Mouse (Mus musculus) CH12.LX (cell line): ENCODE data around the gene Tpr. TPM values are rescaled to one million over a fixed set of nuclear protein-coding genes. Genes with fewer than 3 reads are reported as not detected.
A peak's percentile ranks its signal among the peaks of the same experiment; 100 is the strongest.

Experiments used
- DNase-seq: peaks from one replicate; pipeline ENCODE4 v3.0.0-alpha.2; 2013; ENCODE audit errors: extremely low read depth
- H3K27ac ChIP-seq: 2 replicates; pipeline ENCODE4 v1.5.1; 2012; ENCODE audit warnings: low read depth, mild to moderate bottlenecking, control low read depth, moderate library complexity; ENCODE audit not compliant: insufficient read depth
- H3K27me3 ChIP-seq: replicated peaks from 2 replicates; pipeline ENCODE3; 2012; ENCODE audit warnings: inconsistent platforms
- H3K36me3 ChIP-seq, 2 experiments: replicated peaks in 1 of 2; 2 replicates each; pipeline versions ENCODE3 to v1.6.1; 2012; ENCODE audit warnings: inconsistent platforms in 1 of 2, low read length in 1 of 2, mild to moderate bottlenecking in 1 of 2, mixed read lengths in 1 of 2, moderate library complexity in 1 of 2; ENCODE audit not compliant: control insufficient read depth in 1 of 2, insufficient read depth in 1 of 2
- H3K4me1 ChIP-seq, 2 experiments: 2 replicates each; pipeline ENCODE4 v1.6.1; 2012; ENCODE audit warnings: inconsistent platforms in 1 of 2, moderate library complexity in 1 of 2; ENCODE audit not compliant: insufficient read depth in 2 of 2, control insufficient read depth in 1 of 2
- H3K4me2 ChIP-seq: 2 replicates; pipeline ENCODE4 v1.6.1; 2012; ENCODE audit warnings: low read depth, mild to moderate bottlenecking, control low read depth; ENCODE audit not compliant: poor library complexity, insufficient read depth, severe bottlenecking
- H3K4me3 ChIP-seq, 3 experiments: fragments of 150-350 bp in 1 of 3; sonication (generic) in 1 of 3; replicated peaks in 1 of 3; 2 replicates each; pipeline versions ENCODE3 to v1.5.1; 2011 to 2012; ENCODE audit warnings: low read depth in 2 of 3, low read length in 2 of 3, mild to moderate bottlenecking in 2 of 3, moderate library complexity in 2 of 3, control low read depth in 1 of 3, improper control_type of control experiment in 1 of 3, inconsistent platforms in 1 of 3, mixed read lengths in 1 of 3; ENCODE audit not compliant: poor library complexity in 1 of 3
- H3K79me2 ChIP-seq: replicated peaks from 2 replicates; pipeline ENCODE4 v1.6.1; 2012; ENCODE audit warnings: mild to moderate bottlenecking, moderate library complexity; ENCODE audit not compliant: control insufficient read depth, poor library complexity, insufficient read depth, severe bottlenecking; ENCODE audit errors: extremely low read depth
- H3K9ac ChIP-seq: 2 replicates; pipeline ENCODE4 v1.6.1; 2012; ENCODE audit warnings: low read depth, mild to moderate bottlenecking, control low read depth, moderate library complexity; ENCODE audit not compliant: insufficient read depth
- H3K9me3 ChIP-seq: replicated peaks from 2 replicates; pipeline ENCODE3; 2012; ENCODE audit warnings: low read length, inconsistent platforms, mixed read lengths
- BHLHE40 ChIP-seq: IDR thresholded peaks from 2 replicates; pipeline ENCODE4 v1.6.1; 2011; ENCODE audit warnings: mild to moderate bottlenecking, low read depth, low read length, improper control_type of control experiment
- CHD1 ChIP-seq: IDR thresholded peaks from 2 replicates; pipeline ENCODE4 v1.6.1; 2012; ENCODE audit warnings: low read depth, low read length, improper control_type of control experiment, inconsistent platforms
- CHD2 ChIP-seq: IDR thresholded peaks from 2 replicates; pipeline ENCODE4 v1.6.1; 2011; ENCODE audit warnings: low read length, improper control_type of control experiment
- CTCF ChIP-seq, 2 experiments: IDR thresholded peaks in 1 of 2; conservative IDR thresholded peaks in 1 of 2; 2 replicates each; pipeline ENCODE4 v1.5.1; 2011 to 2012; ENCODE audit warnings: low read depth in 2 of 2, low read length in 2 of 2, improper control_type of control experiment in 1 of 2, inconsistent platforms in 1 of 2, mild to moderate bottlenecking in 1 of 2, moderate library complexity in 1 of 2
- E2F4 ChIP-seq: IDR thresholded peaks from 2 replicates; pipeline ENCODE4 v1.6.1; 2011; ENCODE audit warnings: low read depth, low read length, improper control_type of control experiment; ENCODE audit not compliant: insufficient replicate concordance
- ELF1 ChIP-seq: IDR thresholded peaks from 2 replicates; pipeline ENCODE4 v1.6.1; 2014; ENCODE audit warnings: low read depth, mild to moderate bottlenecking, inconsistent platforms, low read length, improper control_type of control experiment
- EP300 ChIP-seq: IDR thresholded peaks from 2 replicates; pipeline ENCODE4 v1.6.1; 2011; ENCODE audit warnings: low read length, improper control_type of control experiment
- ETS1 ChIP-seq: conservative IDR thresholded peaks from 2 replicates; pipeline ENCODE4 v1.6.1; 2012; ENCODE audit warnings: low read depth, mild to moderate bottlenecking, inconsistent platforms, low read length, improper control_type of control experiment, moderate library complexity
- GABPA ChIP-seq: IDR thresholded peaks from 2 replicates; pipeline ENCODE4 v1.6.1; 2012; ENCODE audit warnings: low read depth, low read length, improper control_type of control experiment, inconsistent platforms; ENCODE audit not compliant: insufficient replicate concordance
- HCFC1 ChIP-seq: IDR thresholded peaks from 2 replicates; pipeline ENCODE4 v1.6.1; 2012; ENCODE audit warnings: low read depth, mild to moderate bottlenecking, inconsistent platforms, low read length, improper control_type of control experiment
- IRF4 ChIP-seq: IDR thresholded peaks from 2 replicates; pipeline ENCODE4 v1.6.1; 2014; ENCODE audit warnings: low read depth, mild to moderate bottlenecking, inconsistent platforms, low read length, improper control_type of control experiment
- JUN ChIP-seq: IDR thresholded peaks from 2 replicates; pipeline ENCODE4 v1.6.1; 2011; ENCODE audit warnings: low read depth, mild to moderate bottlenecking, low read length, improper control_type of control experiment, moderate library complexity; ENCODE audit not compliant: insufficient read depth
- JUND ChIP-seq: conservative IDR thresholded peaks from 2 replicates; pipeline ENCODE4 v1.6.1; 2011; ENCODE audit warnings: low read depth, low read length, improper control_type of control experiment
- KAT2A ChIP-seq: IDR thresholded peaks from 2 replicates; pipeline ENCODE4 v1.6.1; 2012; ENCODE audit warnings: low read length, improper control_type of control experiment, inconsistent platforms; ENCODE audit not compliant: insufficient replicate concordance
- MAX ChIP-seq: IDR thresholded peaks from 2 replicates; pipeline ENCODE4 v1.6.1; 2011; ENCODE audit warnings: low read length, improper control_type of control experiment
- MAZ ChIP-seq: IDR thresholded peaks from 2 replicates; pipeline ENCODE4 v1.6.1; 2012; ENCODE audit warnings: low read depth, mild to moderate bottlenecking, inconsistent platforms, low read length, improper control_type of control experiment, moderate library complexity
- MEF2A ChIP-seq: IDR thresholded peaks from 2 replicates; pipeline ENCODE4 v1.6.1; 2014; ENCODE audit warnings: low read depth, mild to moderate bottlenecking, inconsistent platforms, low read length, improper control_type of control experiment, borderline replicate concordance
- MXI1 ChIP-seq: IDR thresholded peaks from 2 replicates; pipeline ENCODE4 v1.6.1; 2011; ENCODE audit warnings: mild to moderate bottlenecking, low read depth, low read length, improper control_type of control experiment
- MYC ChIP-seq: IDR thresholded peaks from 2 replicates; pipeline ENCODE4 v1.6.1; 2011; ENCODE audit warnings: low read depth, mild to moderate bottlenecking, improper control_type of control experiment, low read length
- NELFE ChIP-seq: IDR thresholded peaks from 2 replicates; pipeline ENCODE4 v1.6.1; 2011; ENCODE audit warnings: low read depth, low read length, improper control_type of control experiment
- NRF1 ChIP-seq: IDR thresholded peaks from 2 replicates; pipeline ENCODE4 v1.6.1; 2014; ENCODE audit warnings: low read depth, mild to moderate bottlenecking, inconsistent platforms, low read length, improper control_type of control experiment, moderate library complexity
- PAX5 ChIP-seq: IDR thresholded peaks from 2 replicates; pipeline ENCODE4 v1.6.1; 2012; ENCODE audit warnings: low read length, inconsistent platforms, mixed read lengths
- POLR2A ChIP-seq: IDR thresholded peaks from 2 replicates; pipeline ENCODE4 v1.6.1; 2011; ENCODE audit warnings: low read depth, mild to moderate bottlenecking, improper control_type of control experiment, low read length
- POLR2AphosphoS2 ChIP-seq: IDR thresholded peaks from 2 replicates; pipeline ENCODE4 v1.6.1; 2011; ENCODE audit warnings: low read depth, low read length, improper control_type of control experiment
- RAD21 ChIP-seq: IDR thresholded peaks from 2 replicates; pipeline ENCODE4 v1.6.1; 2011; ENCODE audit warnings: low read depth, mild to moderate bottlenecking, low read length, improper control_type of control experiment, moderate library complexity
- RCOR1 ChIP-seq: conservative IDR thresholded peaks from 2 replicates; pipeline ENCODE4 v1.6.1; 2012; ENCODE audit warnings: low read depth, mild to moderate bottlenecking, inconsistent platforms, low read length, improper control_type of control experiment
- SIN3A ChIP-seq: IDR thresholded peaks from 2 replicates; pipeline ENCODE4 v1.6.1; 2012; ENCODE audit warnings: low read length, improper control_type of control experiment, inconsistent platforms
- SMC3 ChIP-seq: IDR thresholded peaks from 2 replicates; pipeline ENCODE4 v1.6.1; 2011; ENCODE audit warnings: low read depth, low read length, improper control_type of control experiment
- TBP ChIP-seq: conservative IDR thresholded peaks from 2 replicates; pipeline ENCODE4 v1.6.1; 2011; ENCODE audit warnings: low read depth, low read length, improper control_type of control experiment
- TCF12 ChIP-seq: IDR thresholded peaks from 2 replicates; pipeline ENCODE4 v1.6.1; 2014; ENCODE audit warnings: low read depth, mild to moderate bottlenecking, inconsistent platforms, low read length, improper control_type of control experiment
- UBTF ChIP-seq: IDR thresholded peaks from 2 replicates; pipeline ENCODE4 v1.6.1; 2012; ENCODE audit warnings: low read depth, mild to moderate bottlenecking, inconsistent platforms, low read length, improper control_type of control experiment, moderate library complexity
- USF1 ChIP-seq: IDR thresholded peaks from 2 replicates; pipeline ENCODE4 v1.6.1; 2014; ENCODE audit warnings: low read depth, mild to moderate bottlenecking, inconsistent platforms, low read length, improper control_type of control experiment
- USF2 ChIP-seq: conservative IDR thresholded peaks from 2 replicates; pipeline ENCODE4 v1.6.1; 2011; ENCODE audit warnings: low read depth, low read length, improper control_type of control experiment
- ZC3H11A ChIP-seq: IDR thresholded peaks from 2 replicates; pipeline ENCODE4 v1.6.1; 2012; ENCODE audit warnings: low read depth, mild to moderate bottlenecking, inconsistent platforms, low read length, improper control_type of control experiment
- ZKSCAN1 ChIP-seq: IDR thresholded peaks from 2 replicates; pipeline ENCODE4 v1.6.1; 2012; ENCODE audit warnings: low read depth, inconsistent platforms, low read length, improper control_type of control experiment, borderline replicate concordance
- ZMIZ1 ChIP-seq: IDR thresholded peaks from 2 replicates; pipeline ENCODE4 v1.6.1; 2012; ENCODE audit warnings: low read depth, mild to moderate bottlenecking, inconsistent platforms, low read length, improper control_type of control experiment
- ZNF384 ChIP-seq: IDR thresholded peaks from 2 replicates; pipeline ENCODE4 v1.6.1; 2012; ENCODE audit warnings: low read depth, low read length, improper control_type of control experiment, inconsistent platforms
- dilution Hi-C: fragments of 300-500 bp; cut with MboI; formaldehyde crosslinking; loops from 2 replicates; pipeline ENCODE4 v1.14.3; 2020; ENCODE audit warnings: low sequenced_read_pairs; ENCODE audit not compliant: extremely low pct_unique_long_range_greater_than_20kb, extremely low pct_ligation_motif_present
- in situ Hi-C: fragments of 300-500 bp; cut with MboI; formaldehyde crosslinking; loops from 3 replicates; pipeline ENCODE4 v1.14.3; 2019; ENCODE audit warnings: low sequenced_read_pairs, low pct_ligation_motif_present, low pct_unique_long_range_greater_than_20kb, mixed read lengths
- polyA plus RNA-seq: library from polyadenylated mRNA; unstranded; fragments of >175 nt; gene quantifications from 2 replicates; pipeline ENCODE4 v1.2.1, GENCODE M21; 2012; ENCODE audit warnings: low read depth; ENCODE audit not compliant: insufficient read length
- total RNA-seq, 2 experiments: library from RNA; depleted of rRNA; stranded (reverse); fragments of 300-350 nt in 1 of 2; fragments of >200 nt in 1 of 2; gene quantifications; 2 replicates each; pipeline ENCODE4 v1.2.3; 2012 to 2014

Tpr gene
- total RNA-seq (2012; rRNA removed) = 200 and 212 TPM in 2 replicates
- total RNA-seq (2014; rRNA removed) = 129 and 135 TPM in 2 replicates
- 291 and 299 TPM in 2 replicates for polyA plus RNA-seq

GRCm38 (mm10) chr1:150392638-150393487 lies at the start of gene Tpr, which contains the start of gene Odr4:
TSS of gene Tpr (plus strand) at chr1:150392838.
TSS of gene Odr4 (minus strand) at chr1:150393080.
- Histone ChIP-seq H3K9ac (peak within 1 kb of the TSS; percentile 97), H3K36me3 (peaks cover 17 to 39% of the 10 kb centered on the region in 2 experiments), H3K4me1 (peaks cover 6 to 44% of the 10 kb centered on the region in 2 experiments), H3K4me2 (peak within 1 kb of the TSS; percentile 51; the same call in 1 of the 2 replicates), H3K27me3 (no peaks in the 10 kb centered on the region), H3K4me3 (peak within 1 kb of the TSS; percentile 79 to 95 (median 95)), H3K9me3 (peaks cover 3% of the 10 kb centered on the region), H3K27ac (peak within 1 kb of the TSS; percentile 76), H3K79me2 (peaks cover 47% of the 10 kb centered on the region)
- in situ Hi-C loops (loop anchor here (25.0 kb wide), 1 partner anchor 556 kb away; no protein-coding TSS in a partner anchor), dilution Hi-C loops (no loop called here)
- peak; percentile 99 for DNase-seq
- TF ChIP-seq ZKSCAN1 (no peak), E2F4 (peak; percentile 87; the same call in 1 of the 2 replicates), IRF4 (peak; percentile 72), MAZ (no peak), BHLHE40 (0 out of 2 replicates have a peak, but pooled peaks have one; percentile 31), EP300 (peak; percentile 11; the same call in 1 of the 2 replicates), JUN (no peak), ZMIZ1 (peak; percentile 77), CHD2 (peak; percentile 95), SMC3 (peak; percentile 12; the same call in 1 of the 2 replicates), RAD21 (peak; percentile 15), RCOR1 (no peak; the same call in 1 of the 2 replicates), USF1 (no peak), TCF12 (peak; percentile 88), ELF1 (peak; percentile 92), CTCF (conservative IDR thresholded peaks at IDR 0.05 in 1 of 2, IDR thresholded peaks at IDR 0.05 in 1 of 2; ENCODE audit: low read depth in 2 of 2, low read length in 2 of 2) (peak in 1 of 2 experiments; percentile 77; a peak in 2 of 4 replicates), NRF1 (peak; percentile 93), KAT2A (peak; percentile 97), MXI1 (peak; percentile 84), GABPA (peak; percentile 67; the same call in 1 of the 2 replicates), CHD1 (no peak), ZC3H11A (no peak), MEF2A (peak; percentile 65), USF2 (no peak), POLR2A (peak; percentile 87), MAX (peak; percentile 84), PAX5 (no peak), NELFE (peak; percentile 82), UBTF (peak; percentile 71; the same call in 1 of the 2 replicates), SIN3A (0 out of 2 replicates have a peak, but pooled peaks have one; percentile 65), HCFC1 (peak; percentile 89), POLR2AphosphoS2 (0 out of 2 replicates have a peak, but pooled peaks have one; percentile 25), JUND (no peak), TBP (peak; percentile 49), ETS1 (peak; percentile 52), ZNF384 (peak; percentile 56), MYC (peak; percentile 93)
